13 mouse cellular contexts compared by ENCODE assay signal in genomic region chr12:80787604-80788003, GRCm38 (mm10). TPM values are rescaled to one million over a fixed set of nuclear protein-coding genes. Genes with fewer than 3 reads are reported as not detected.
DNase-seq lines count a peak whose midpoint lies in the region; ATAC-seq and TF ChIP-seq lines count a peak whose summit lies in the region.
"Had no signal": no experiment of that assay in that cellular context is flagged by ENCODE, and none has a peak within 500 bp of the region (broad histone marks: within the 10 kb centered on the region; RNA-seq: fewer than 3 reads in every experiment).

No protein-coding gene starts in this region.

- ATAC-seq in heart, embryonic 12.5 days (ENCODE audit: insufficient number of reproducible peaks, low FRiP score) = no peak
- ATAC-seq: hindbrain, postnatal 0 days had no signal

- no peaks in the 10 kb centered on the region for H3K36me3 ChIP-seq in heart, embryonic 12.5 days
- no peaks in the 10 kb centered on the region for H3K36me3 ChIP-seq in myocyte (ENCODE audit: control insufficient read depth, insufficient read depth)
- H3K36me3 ChIP-seq in midbrain, embryonic 10.5 days = no peaks in the 10 kb centered on the region
- H3K36me3 ChIP-seq: limb, embryonic 15.5 days had no signal

- H3K4me1 ChIP-seq in heart, embryonic 12.5 days (replicated peaks) = peaks cover 22% of the 10 kb centered on the region
- peaks cover 21% of the 10 kb centered on the region for H3K4me1 ChIP-seq in midbrain, embryonic 10.5 days

- DNase-seq in heart, postnatal 4 days = peak; percentile 18
- DNase-seq in cerebellum, adult 9-11 months = peak; percentile 82
- DNase-seq in kidney, postnatal 10 days = peak; percentile 68
- DNase-seq in midbrain, embryonic 10.5 days (ENCODE audit: low spot score) = no peak
- no peak for DNase-seq in right cerebral cortex, adult 2 months (ENCODE audit: low spot score in 2 of 2)
- no peak for DNase-seq in thymus, postnatal 4 days
- DNase-seq: layer of hippocampus, postnatal 36 days had no signal

- H3K4me2 ChIP-seq in heart, embryonic 12.5 days = no peak overlapping the region
- H3K4me2 ChIP-seq in myocyte (ENCODE audit: low read depth) = peak overlapping the region; percentile 52
- H3K4me2 ChIP-seq: limb, embryonic 15.5 days had no signal

- peaks cover 18% of the 10 kb centered on the region for H3K79me2 ChIP-seq in myocyte (ENCODE audit: control insufficient read depth, insufficient read depth)

- no peak overlapping the region for H3K9ac ChIP-seq in heart, embryonic 12.5 days
- H3K9ac ChIP-seq: limb, embryonic 15.5 days had no signal

- WGBS in heart, embryonic 12.5 days = 29% methylated on average over 11 of the region's 11 CpGs
- 56% methylated on average over 11 of the region's 11 CpGs for WGBS in midbrain, embryonic 10.5 days

- H3K27ac ChIP-seq in heart, embryonic 12.5 days (ENCODE audit: poor library complexity, severe bottlenecking) = no peak overlapping the region
- no peak overlapping the region for H3K27ac ChIP-seq in midbrain, embryonic 10.5 days (replicated peaks)
- H3K27ac ChIP-seq: forebrain, embryonic 10.5 days; hindbrain, postnatal 0 days; limb, embryonic 15.5 days had no signal

- no peak overlapping the region for H3ac ChIP-seq in myocyte (ENCODE audit: control insufficient read depth, insufficient read length)

- H3K27me3 ChIP-seq in heart, embryonic 12.5 days (replicated peaks) = no peaks in the 10 kb centered on the region
- no peaks in the 10 kb centered on the region for H3K27me3 ChIP-seq in myocyte (ENCODE audit: control insufficient read depth, insufficient read depth, insufficient read length)
- no peaks in the 10 kb centered on the region for H3K27me3 ChIP-seq in midbrain, embryonic 10.5 days (ENCODE audit: low read depth, poor library complexity, severe bottlenecking)
- H3K27me3 ChIP-seq: limb, embryonic 15.5 days had no signal

- no peaks in the 10 kb centered on the region for H3K9me3 ChIP-seq in heart, embryonic 12.5 days (replicated peaks)
- H3K9me3 ChIP-seq in midbrain, embryonic 10.5 days (replicated peaks) = no peaks in the 10 kb centered on the region
- H3K9me3 ChIP-seq: forebrain, embryonic 10.5 days; limb, embryonic 15.5 days had no signal

- H3K4me3 ChIP-seq in heart, embryonic 12.5 days = no peak overlapping the region
- no peak overlapping the region for H3K4me3 ChIP-seq in myocyte
- H3K4me3 ChIP-seq in midbrain, embryonic 10.5 days = no peak overlapping the region
- H3K4me3 ChIP-seq: forebrain, embryonic 10.5 days; limb, embryonic 15.5 days had no signal

- TF ChIP-seq POLR2A in myocyte (IDR thresholded peaks at IDR 0.05; ENCODE audit: insufficient read length, low read depth) = no peak

TF ChIP-seq in myocyte, 11 proteins besides CTCF, POLR2A, EP300 and RAD21:
- TF ChIP-seq CEBPB (IDR thresholded peaks at IDR 0.05; ENCODE audit: insufficient read depth, poor library complexity, severe bottlenecking) = no peak
- TF ChIP-seq POLR2AphosphoS2 (IDR thresholded peaks at IDR 0.05; ENCODE audit: insufficient read length, low read depth) = no peak
- no peak for TF ChIP-seq USF1 (IDR thresholded peaks at IDR 0.05; ENCODE audit: low read depth)
- TF ChIP-seq TCF3 (IDR thresholded peaks at IDR 0.05; ENCODE audit: insufficient read length, low read depth) = no peak
- TF ChIP-seq MYOD1 (IDR thresholded peaks at IDR 0.05; ENCODE audit: control insufficient read depth in 1 of 3, insufficient read length in 2 of 3, low read depth in 2 of 3) = no peak
- TF ChIP-seq MYOG (IDR thresholded peaks at IDR 0.05; ENCODE audit: control insufficient read depth in 1 of 3, insufficient read depth in 1 of 3, insufficient read length in 2 of 3, low read depth in 2 of 3) = no peak
- no peak for TF ChIP-seq TCF12 (IDR thresholded peaks at IDR 0.05; ENCODE audit: insufficient read depth, poor library complexity, severe bottlenecking)
- TF ChIP-seq SRF (IDR thresholded peaks at IDR 0.05; ENCODE audit: control insufficient read depth, insufficient read length, low read depth) = no peak
- no peak for TF ChIP-seq REST (IDR thresholded peaks at IDR 0.05; ENCODE audit: insufficient read depth, insufficient read length)
- no peak for TF ChIP-seq E2F4 (IDR thresholded peaks at IDR 0.05; ENCODE audit: insufficient read depth)
- no peak for TF ChIP-seq MAX (IDR thresholded peaks at IDR 0.05; ENCODE audit: low read depth)

RNA-seq across cellular contexts. Expression of gene Susd6, which starts 2.7 kb away (rescaled TPM):
- 10 to 100 TPM; 46.3 to 49.6 TPM for total RNA-seq in heart, postnatal 4 days (2021)
- 22.4 and 22.7 TPM in 2 replicates for polyA plus RNA-seq in heart, embryonic 12.5 days (2016; fragmentation: Nextera tagmentation; extraction: Ambion mirVana)
- polyA plus RNA-seq in myocyte (2012; fragmentation: generic; extraction: Trizol) = 64.0 TPM
- 13.9 and 16.6 TPM in 2 replicates for polyA plus RNA-seq in midbrain, embryonic 10.5 days (2016; fragmentation: Nextera tagmentation; extraction: Ambion mirVana)

RNA-seq across cellular contexts. Expression of gene Ccdc177, which starts 27.1 kb away (rescaled TPM):
- total RNA-seq in heart, postnatal 4 days (2021) = under 1 TPM; 0.05 to 0.10 TPM
- polyA plus RNA-seq in heart, embryonic 12.5 days (2016; fragmentation: Nextera tagmentation; extraction: Ambion mirVana) = 0.03 TPM in 1 of 2 replicates, not detected in the other
- polyA plus RNA-seq in myocyte (2012; fragmentation: generic; extraction: Trizol) = not detected
- polyA plus RNA-seq in midbrain, embryonic 10.5 days (2016; fragmentation: Nextera tagmentation; extraction: Ambion mirVana) = 2.0 and 2.2 TPM in 2 replicates
- polyA plus RNA-seq: spleen, adult 2 months had no signal

Comparison
In these comparisons a context has a peak if more than half of its experiments do, and no peak if none do; other contexts are left out.
1. DNase-seq: peak in heart, postnatal 4 days (single experiment), cerebellum, adult 9-11 months (single experiment) and kidney, postnatal 10 days (single experiment); none in midbrain, embryonic 10.5 days (single experiment), right cerebral cortex, adult 2 months (0 of 2) and thymus, postnatal 4 days (single experiment).